Mouse (Mus musculus): ENCODE results near the gene Nbdy. TPM values are rescaled to one million over a fixed set of nuclear protein-coding genes. Genes with fewer than 3 reads are reported as not detected.

Gene Nbdy
- polyA plus RNA-seq, 1 experiment = 110 TPM

DNA sequence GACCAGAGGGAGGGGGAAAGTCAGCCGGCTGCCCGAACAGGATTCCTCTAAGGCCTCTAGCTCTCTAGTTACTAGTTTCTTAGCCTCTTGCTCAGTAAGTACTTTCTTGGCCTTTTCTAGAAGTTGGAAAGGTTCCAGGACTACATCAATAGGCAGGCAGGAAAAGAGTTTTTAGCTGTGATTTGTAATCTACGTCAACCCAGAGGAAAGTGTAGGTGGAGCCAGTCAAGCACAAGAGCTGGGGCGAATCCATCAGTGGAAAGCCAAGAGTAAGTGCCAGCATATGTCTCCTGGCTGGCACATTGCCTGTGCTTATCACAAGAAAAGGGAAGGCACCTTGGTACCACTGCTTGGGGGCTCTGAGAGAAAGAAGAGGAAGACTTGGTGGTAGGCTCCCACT is 12.3 kb downstream of the Nbdy start:
- Histone ChIP-seq H3K27me3 (ENCODE audit: control insufficient read depth, insufficient read depth, low read length) (no peaks in the 10 kb centered on the region), H3K27ac (ENCODE audit: insufficient read depth, low read length) (no peak overlapping the region), H3K4me1 (ENCODE audit: control insufficient read depth, insufficient read depth, low read length) (no peaks in the 10 kb centered on the region), H3K4me3 (replicated peaks; ENCODE audit: insufficient read depth, low read depth, low read length) (no peak overlapping the region)
- DNase-seq = no peak
- WGBS = 44% methylated on average over 4 of the region's 4 CpGs
- TF ChIP-seq POLR2A (IDR thresholded peaks at IDR 0.05; ENCODE audit: borderline replicate concordance, insufficient read depth, low read length) (no peak), CTCF (IDR thresholded peaks at IDR 0.05; ENCODE audit: borderline replicate concordance, insufficient read depth, low read depth, low read length) (no peak)

DNA sequence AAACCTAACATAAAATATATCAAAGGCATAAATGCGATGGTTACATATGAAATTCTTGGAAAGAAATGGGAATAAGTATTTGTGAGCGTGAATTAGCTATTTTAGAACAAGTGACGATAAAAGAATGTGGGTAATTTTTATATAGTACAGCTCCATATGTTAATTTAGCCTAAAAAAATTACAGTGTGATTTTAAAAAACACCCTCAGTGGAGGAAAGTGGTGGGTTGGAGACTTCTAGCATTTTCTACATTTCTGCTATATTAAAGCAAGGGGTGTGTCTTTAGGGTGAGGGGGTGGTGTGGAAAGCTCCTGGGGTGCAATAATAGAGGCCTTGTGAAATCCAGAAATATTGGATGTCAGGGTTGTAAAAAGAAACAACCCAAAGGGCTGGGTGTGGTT is 19.1 kb downstream of the Nbdy start:
- 91% methylated on average over 3 of the region's 3 CpGs for WGBS
- H3K4me3 ChIP-seq (replicated peaks; ENCODE audit: insufficient read depth, low read depth, low read length) = no peak overlapping the region
- no peaks in the 10 kb centered on the region for H3K27me3 ChIP-seq (ENCODE audit: control insufficient read depth, insufficient read depth, low read length)
- TF ChIP-seq CTCF (IDR thresholded peaks at IDR 0.05; ENCODE audit: borderline replicate concordance, insufficient read depth, low read depth, low read length) (no peak), POLR2A (IDR thresholded peaks at IDR 0.05; ENCODE audit: borderline replicate concordance, insufficient read depth, low read length) (no peak)
- DNase-seq = no peak
- H3K4me1 ChIP-seq (ENCODE audit: control insufficient read depth, insufficient read depth, low read length) = no peaks in the 10 kb centered on the region
- H3K27ac ChIP-seq (ENCODE audit: insufficient read depth, low read length) = no peak overlapping the region

DNA sequence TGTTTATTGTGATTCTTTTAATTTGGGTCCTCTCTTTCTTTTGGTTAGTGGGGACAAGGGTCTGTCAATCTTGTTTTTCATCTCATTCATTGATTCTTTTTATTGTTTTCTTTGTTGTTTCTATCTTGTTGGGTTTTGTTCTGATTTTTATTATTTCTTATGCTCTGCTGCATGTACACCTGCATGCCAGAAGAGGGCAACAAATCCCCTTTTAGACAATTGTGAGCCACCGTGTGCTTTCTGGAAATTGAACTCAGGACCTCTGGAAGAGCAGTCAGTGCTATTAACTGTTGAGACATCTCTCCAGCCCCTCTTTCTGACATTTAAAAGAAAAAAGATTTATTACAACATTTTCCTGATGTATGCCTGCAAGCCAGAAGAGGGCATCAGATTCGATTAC is 25.8 kb downstream of the Nbdy start:
- H3K4me1 ChIP-seq (ENCODE audit: control insufficient read depth, insufficient read depth, low read length) = no peaks in the 10 kb centered on the region
- TF ChIP-seq CTCF (IDR thresholded peaks at IDR 0.05; ENCODE audit: borderline replicate concordance, insufficient read depth, low read depth, low read length) (no peak), POLR2A (IDR thresholded peaks at IDR 0.05; ENCODE audit: borderline replicate concordance, insufficient read depth, low read length) (no peak)
- H3K27ac ChIP-seq (ENCODE audit: insufficient read depth, low read length) = no peak overlapping the region
- DNase-seq = no peak
- WGBS = 46% methylated on average over 2 of the region's 2 CpGs
- H3K4me3 ChIP-seq (replicated peaks; ENCODE audit: insufficient read depth, low read depth, low read length) = no peak overlapping the region
- H3K27me3 ChIP-seq (ENCODE audit: control insufficient read depth, insufficient read depth, low read length) = no peaks in the 10 kb centered on the region

Other genes with a start within 250 kb of the Nbdy start
- 116 and 129 TPM in 2 replicates for gene Ubqln2, start 225.4 kb upstream of the Nbdy start, polyA plus RNA-seq (2012; rRNA removed)
- gene Cypt3, start 165.0 kb upstream of the Nbdy start, polyA plus RNA-seq (2012; rRNA removed) = not detected in 2 replicates
- gene Kctd12b, start 27.2 kb upstream of the Nbdy start, polyA plus RNA-seq (2012; rRNA removed) = 2.5 and 2.7 TPM in 2 replicates
- gene Spin2c, start 108.6 kb downstream of the Nbdy start, polyA plus RNA-seq (2012; rRNA removed) = 7.3 and 7.8 TPM in 2 replicates